Mouse (Mus musculus) CH12.LX (cell line): Measurements from ENCODE around the gene Gramd1a. TPM values are rescaled to one million over a fixed set of nuclear protein-coding genes. Genes with fewer than 3 reads are reported as not detected.

Experiments
- DNase-seq: peaks from one replicate; pipeline ENCODE4 v3.0.0-alpha.2; 2013; ENCODE audit errors: extremely low read depth
- H3K27ac ChIP-seq: 2 replicates; pipeline ENCODE4 v1.5.1; 2012; ENCODE audit warnings: low read depth, mild to moderate bottlenecking, control low read depth, moderate library complexity; ENCODE audit not compliant: insufficient read depth
- H3K27me3 ChIP-seq: replicated peaks from 2 replicates; pipeline ENCODE3; 2012; ENCODE audit warnings: inconsistent platforms
- H3K36me3 ChIP-seq, 2 experiments: replicated peaks in 1 of 2; 2 replicates each; pipeline versions ENCODE3 to v1.6.1; 2012; ENCODE audit warnings: inconsistent platforms in 1 of 2, low read length in 1 of 2, mild to moderate bottlenecking in 1 of 2, mixed read lengths in 1 of 2, moderate library complexity in 1 of 2; ENCODE audit not compliant: control insufficient read depth in 1 of 2, insufficient read depth in 1 of 2
- H3K4me1 ChIP-seq, 2 experiments: 2 replicates each; pipeline ENCODE4 v1.6.1; 2012; ENCODE audit warnings: inconsistent platforms in 1 of 2, moderate library complexity in 1 of 2; ENCODE audit not compliant: insufficient read depth in 2 of 2, control insufficient read depth in 1 of 2
- H3K4me2 ChIP-seq: 2 replicates; pipeline ENCODE4 v1.6.1; 2012; ENCODE audit warnings: low read depth, mild to moderate bottlenecking, control low read depth; ENCODE audit not compliant: poor library complexity, insufficient read depth, severe bottlenecking
- H3K4me3 ChIP-seq, 3 experiments: fragments of 150-350 bp in 1 of 3; sonication (generic) in 1 of 3; replicated peaks in 1 of 3; 2 replicates each; pipeline versions ENCODE3 to v1.5.1; 2011 to 2012; ENCODE audit warnings: low read depth in 2 of 3, low read length in 2 of 3, mild to moderate bottlenecking in 2 of 3, moderate library complexity in 2 of 3, control low read depth in 1 of 3, improper control_type of control experiment in 1 of 3, inconsistent platforms in 1 of 3, mixed read lengths in 1 of 3; ENCODE audit not compliant: poor library complexity in 1 of 3
- H3K79me2 ChIP-seq: replicated peaks from 2 replicates; pipeline ENCODE4 v1.6.1; 2012; ENCODE audit warnings: mild to moderate bottlenecking, moderate library complexity; ENCODE audit not compliant: control insufficient read depth, poor library complexity, insufficient read depth, severe bottlenecking; ENCODE audit errors: extremely low read depth
- H3K9ac ChIP-seq: 2 replicates; pipeline ENCODE4 v1.6.1; 2012; ENCODE audit warnings: low read depth, mild to moderate bottlenecking, control low read depth, moderate library complexity; ENCODE audit not compliant: insufficient read depth
- H3K9me3 ChIP-seq: replicated peaks from 2 replicates; pipeline ENCODE3; 2012; ENCODE audit warnings: low read length, inconsistent platforms, mixed read lengths
- CHD1 ChIP-seq: IDR thresholded peaks from 2 replicates; pipeline ENCODE4 v1.6.1; 2012; ENCODE audit warnings: low read depth, low read length, improper control_type of control experiment, inconsistent platforms
- CTCF ChIP-seq, 2 experiments: IDR thresholded peaks in 1 of 2; conservative IDR thresholded peaks in 1 of 2; 2 replicates each; pipeline ENCODE4 v1.5.1; 2011 to 2012; ENCODE audit warnings: low read depth in 2 of 2, low read length in 2 of 2, improper control_type of control experiment in 1 of 2, inconsistent platforms in 1 of 2, mild to moderate bottlenecking in 1 of 2, moderate library complexity in 1 of 2
- E2F4 ChIP-seq: IDR thresholded peaks from 2 replicates; pipeline ENCODE4 v1.6.1; 2011; ENCODE audit warnings: low read depth, low read length, improper control_type of control experiment; ENCODE audit not compliant: insufficient replicate concordance
- ELF1 ChIP-seq: IDR thresholded peaks from 2 replicates; pipeline ENCODE4 v1.6.1; 2014; ENCODE audit warnings: low read depth, mild to moderate bottlenecking, inconsistent platforms, low read length, improper control_type of control experiment
- GABPA ChIP-seq: IDR thresholded peaks from 2 replicates; pipeline ENCODE4 v1.6.1; 2012; ENCODE audit warnings: low read depth, low read length, improper control_type of control experiment, inconsistent platforms; ENCODE audit not compliant: insufficient replicate concordance
- HCFC1 ChIP-seq: IDR thresholded peaks from 2 replicates; pipeline ENCODE4 v1.6.1; 2012; ENCODE audit warnings: low read depth, mild to moderate bottlenecking, inconsistent platforms, low read length, improper control_type of control experiment
- IRF4 ChIP-seq: IDR thresholded peaks from 2 replicates; pipeline ENCODE4 v1.6.1; 2014; ENCODE audit warnings: low read depth, mild to moderate bottlenecking, inconsistent platforms, low read length, improper control_type of control experiment
- JUN ChIP-seq: IDR thresholded peaks from 2 replicates; pipeline ENCODE4 v1.6.1; 2011; ENCODE audit warnings: low read depth, mild to moderate bottlenecking, low read length, improper control_type of control experiment, moderate library complexity; ENCODE audit not compliant: insufficient read depth
- KAT2A ChIP-seq: IDR thresholded peaks from 2 replicates; pipeline ENCODE4 v1.6.1; 2012; ENCODE audit warnings: low read length, improper control_type of control experiment, inconsistent platforms; ENCODE audit not compliant: insufficient replicate concordance
- MAX ChIP-seq: IDR thresholded peaks from 2 replicates; pipeline ENCODE4 v1.6.1; 2011; ENCODE audit warnings: low read length, improper control_type of control experiment
- MAZ ChIP-seq: IDR thresholded peaks from 2 replicates; pipeline ENCODE4 v1.6.1; 2012; ENCODE audit warnings: low read depth, mild to moderate bottlenecking, inconsistent platforms, low read length, improper control_type of control experiment, moderate library complexity
- MEF2A ChIP-seq: IDR thresholded peaks from 2 replicates; pipeline ENCODE4 v1.6.1; 2014; ENCODE audit warnings: low read depth, mild to moderate bottlenecking, inconsistent platforms, low read length, improper control_type of control experiment, borderline replicate concordance
- NELFE ChIP-seq: IDR thresholded peaks from 2 replicates; pipeline ENCODE4 v1.6.1; 2011; ENCODE audit warnings: low read depth, low read length, improper control_type of control experiment
- PAX5 ChIP-seq: IDR thresholded peaks from 2 replicates; pipeline ENCODE4 v1.6.1; 2012; ENCODE audit warnings: low read length, inconsistent platforms, mixed read lengths
- POLR2A ChIP-seq: IDR thresholded peaks from 2 replicates; pipeline ENCODE4 v1.6.1; 2011; ENCODE audit warnings: low read depth, mild to moderate bottlenecking, improper control_type of control experiment, low read length
- TBP ChIP-seq: conservative IDR thresholded peaks from 2 replicates; pipeline ENCODE4 v1.6.1; 2011; ENCODE audit warnings: low read depth, low read length, improper control_type of control experiment
- TCF12 ChIP-seq: IDR thresholded peaks from 2 replicates; pipeline ENCODE4 v1.6.1; 2014; ENCODE audit warnings: low read depth, mild to moderate bottlenecking, inconsistent platforms, low read length, improper control_type of control experiment
- USF1 ChIP-seq: IDR thresholded peaks from 2 replicates; pipeline ENCODE4 v1.6.1; 2014; ENCODE audit warnings: low read depth, mild to moderate bottlenecking, inconsistent platforms, low read length, improper control_type of control experiment
- USF2 ChIP-seq: conservative IDR thresholded peaks from 2 replicates; pipeline ENCODE4 v1.6.1; 2011; ENCODE audit warnings: low read depth, low read length, improper control_type of control experiment
- ZNF384 ChIP-seq: IDR thresholded peaks from 2 replicates; pipeline ENCODE4 v1.6.1; 2012; ENCODE audit warnings: low read depth, low read length, improper control_type of control experiment, inconsistent platforms
- dilution Hi-C: fragments of 300-500 bp; cut with MboI; formaldehyde crosslinking; loops from 2 replicates; pipeline ENCODE4 v1.14.3; 2020; ENCODE audit warnings: low sequenced_read_pairs; ENCODE audit not compliant: extremely low pct_unique_long_range_greater_than_20kb, extremely low pct_ligation_motif_present
- in situ Hi-C: fragments of 300-500 bp; cut with MboI; formaldehyde crosslinking; loops from 3 replicates; pipeline ENCODE4 v1.14.3; 2019; ENCODE audit warnings: low sequenced_read_pairs, low pct_ligation_motif_present, low pct_unique_long_range_greater_than_20kb, mixed read lengths
- polyA plus RNA-seq: library from polyadenylated mRNA; unstranded; fragments of >175 nt; gene quantifications from 2 replicates; pipeline ENCODE4 v1.2.1, GENCODE M21; 2012; ENCODE audit warnings: low read depth; ENCODE audit not compliant: insufficient read length
- total RNA-seq, 2 experiments: library from RNA; depleted of rRNA; stranded (reverse); fragments of 300-350 nt in 1 of 2; fragments of >200 nt in 1 of 2; gene quantifications; 2 replicates each; pipeline ENCODE4 v1.2.3; 2012 to 2014

Gene Gramd1a
- total and polyA plus RNA-seq, 3 experiments, result 49.5 to 90.7 (median 86.0) TPM

DNA sequence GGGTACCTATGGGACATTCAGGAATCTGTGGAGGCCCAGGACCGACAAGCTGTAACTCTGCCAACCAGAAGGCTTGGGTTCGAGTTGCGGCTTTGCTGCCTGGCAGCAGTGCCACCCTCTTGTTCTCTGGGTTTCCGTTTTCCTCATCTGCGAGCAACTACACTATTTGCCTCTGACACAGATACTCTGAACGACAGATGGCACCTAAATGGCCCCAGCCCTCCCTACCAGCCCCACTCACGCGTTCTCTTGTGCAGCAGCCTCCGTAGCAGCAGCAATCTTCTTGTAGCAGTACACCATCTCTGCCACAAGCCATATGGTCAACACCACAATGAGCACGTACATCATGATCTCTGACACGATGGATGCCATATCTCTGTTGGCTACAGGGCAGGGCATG lies 38.2 kb downstream of the Gramd1a start:
- Histone ChIP-seq H3K9me3 (no peaks in the 10 kb centered on the region), H3K9ac (no peak overlapping the region)
- TF ChIP-seq KAT2A, result no peak
- TF ChIP-seq MEF2A, result no peak
- TF ChIP-seq CTCF (conservative IDR thresholded peaks at IDR 0.05 in 1 of 2, IDR thresholded peaks at IDR 0.05 in 1 of 2; ENCODE audit: low read depth in 2 of 2, low read length in 2 of 2), result no peak
- no peak for TF ChIP-seq MAZ
- TF ChIP-seq CHD1, result no peak
- no peak for TF ChIP-seq ZNF384
- no peak for TF ChIP-seq E2F4
- no peak for TF ChIP-seq USF2
- no peak for TF ChIP-seq TBP
- no peak for TF ChIP-seq USF1
- no peak for TF ChIP-seq POLR2A
- no peak for TF ChIP-seq PAX5
- no peak for TF ChIP-seq ELF1
- no peak for TF ChIP-seq TCF12
- no peak for TF ChIP-seq HCFC1
- TF ChIP-seq IRF4, result no peak
- TF ChIP-seq GABPA, result no peak
- no peak for TF ChIP-seq MAX

DNA sequence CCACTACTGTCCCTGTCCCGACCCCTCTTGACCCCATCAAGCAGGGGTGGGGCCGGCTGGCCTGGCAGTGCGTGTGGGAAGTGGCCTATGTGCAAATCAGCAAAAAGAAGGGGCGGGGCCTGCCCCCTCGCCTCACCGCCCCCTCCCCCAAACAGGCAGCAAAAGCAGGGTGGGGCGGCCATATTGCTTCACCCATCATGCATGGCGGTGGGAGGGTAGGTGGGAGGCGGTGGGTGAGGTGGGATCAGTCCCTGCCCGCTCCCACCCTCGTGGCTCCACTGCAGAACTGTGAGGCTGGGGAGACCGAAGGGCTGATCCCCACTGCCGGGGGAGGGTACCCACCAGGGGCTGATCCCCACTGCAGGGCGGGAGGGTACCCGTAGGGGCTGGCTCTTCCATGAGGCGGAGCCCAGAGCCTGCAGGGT lies 39.0 kb downstream of the Gramd1a start:
- in situ Hi-C loops, result no loop called here
- no peak for TF ChIP-seq USF1
- no peak for TF ChIP-seq JUN
- TF ChIP-seq POLR2A, result no peak
- TF ChIP-seq NELFE, result no peak

More for the DNA sequence above, 38.2 kb downstream of the Gramd1a start:
- H3K4me3 ChIP-seq, result no peak overlapping the region
- in situ Hi-C loops (no loop called here), dilution Hi-C loops (no loop called here)
- no peak for DNase-seq
- H3K36me3 ChIP-seq, result no peaks in the 10 kb centered on the region
- peaks cover 20 to 37% of the 10 kb centered on the region in 2 experiments for H3K4me1 ChIP-seq
- H3K27ac ChIP-seq, result no peak overlapping the region
- no peaks in the 10 kb centered on the region for H3K79me2 ChIP-seq
- H3K4me2 ChIP-seq, result no peak overlapping the region
- H3K27me3 ChIP-seq, result no peaks in the 10 kb centered on the region

More for the DNA sequence above, 39.0 kb downstream of the Gramd1a start:
- dilution Hi-C loops, result no loop called here
- Histone ChIP-seq H3K27me3 (no peaks in the 10 kb centered on the region), H3K79me2 (no peaks in the 10 kb centered on the region), H3K4me1 (peaks cover 24 to 42% of the 10 kb centered on the region in 2 experiments), H3K4me3 (no peak overlapping the region), H3K9ac (no peak overlapping the region), H3K9me3 (no peaks in the 10 kb centered on the region), H3K4me2 (no peak overlapping the region), H3K36me3 (no peaks in the 10 kb centered on the region), H3K27ac (no peak overlapping the region)
- no peak for DNase-seq
